Mouse (Mus musculus) mesoderm, embryonic 11.5 days (tissue): ENCODE measurements around the gene Ezh1.

Experiments
- DNase-seq: peaks from one replicate; pipeline ENCODE4 v3.0.0-alpha.2; 2012; ENCODE audit warnings: low read depth, low spot score

Ezh1 gene

DNA sequence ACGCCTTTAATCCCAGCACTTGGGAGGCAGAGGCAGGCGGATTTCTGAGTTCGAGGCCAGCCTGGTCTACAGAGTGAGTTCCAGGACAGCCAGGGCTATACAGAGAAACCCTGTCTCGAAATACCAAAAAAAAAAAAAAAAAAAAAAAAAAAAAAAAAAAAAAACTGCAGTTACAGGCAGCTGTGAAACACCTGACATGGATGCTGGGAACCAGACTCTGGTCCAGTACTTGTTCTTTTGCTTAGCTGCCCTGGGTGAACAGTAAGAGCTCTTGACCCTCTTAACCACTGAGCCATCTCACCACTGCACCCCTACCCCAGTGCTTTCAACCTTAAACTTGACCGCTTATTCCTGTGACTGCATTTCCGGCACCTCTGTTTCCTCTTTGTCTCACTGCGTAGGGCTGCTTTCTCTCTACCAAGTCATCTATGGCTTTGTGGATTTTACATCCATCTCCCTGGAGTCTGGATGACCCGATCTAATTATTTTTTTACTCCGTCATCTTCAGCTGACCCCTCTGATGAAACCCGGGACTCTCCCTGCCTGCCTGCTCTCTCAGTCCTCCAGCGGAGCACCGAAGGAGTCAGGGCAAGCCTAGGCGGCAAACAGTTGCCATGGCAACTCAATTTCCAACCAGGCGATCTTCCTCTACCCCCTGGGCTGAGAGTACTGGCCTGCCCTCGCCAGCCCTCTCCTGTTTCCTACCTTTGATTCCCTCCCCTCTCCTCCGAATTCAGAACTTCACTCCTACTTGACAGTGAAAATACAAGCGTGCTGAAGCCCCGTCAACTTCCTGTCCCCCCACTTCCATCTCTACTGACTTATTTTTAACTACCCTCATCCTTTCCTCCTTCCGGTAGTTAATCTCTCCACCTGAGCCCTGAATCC is 82.7 kb downstream of the Ezh1 start:
- DNase-seq: peak; percentile 80

DNA sequence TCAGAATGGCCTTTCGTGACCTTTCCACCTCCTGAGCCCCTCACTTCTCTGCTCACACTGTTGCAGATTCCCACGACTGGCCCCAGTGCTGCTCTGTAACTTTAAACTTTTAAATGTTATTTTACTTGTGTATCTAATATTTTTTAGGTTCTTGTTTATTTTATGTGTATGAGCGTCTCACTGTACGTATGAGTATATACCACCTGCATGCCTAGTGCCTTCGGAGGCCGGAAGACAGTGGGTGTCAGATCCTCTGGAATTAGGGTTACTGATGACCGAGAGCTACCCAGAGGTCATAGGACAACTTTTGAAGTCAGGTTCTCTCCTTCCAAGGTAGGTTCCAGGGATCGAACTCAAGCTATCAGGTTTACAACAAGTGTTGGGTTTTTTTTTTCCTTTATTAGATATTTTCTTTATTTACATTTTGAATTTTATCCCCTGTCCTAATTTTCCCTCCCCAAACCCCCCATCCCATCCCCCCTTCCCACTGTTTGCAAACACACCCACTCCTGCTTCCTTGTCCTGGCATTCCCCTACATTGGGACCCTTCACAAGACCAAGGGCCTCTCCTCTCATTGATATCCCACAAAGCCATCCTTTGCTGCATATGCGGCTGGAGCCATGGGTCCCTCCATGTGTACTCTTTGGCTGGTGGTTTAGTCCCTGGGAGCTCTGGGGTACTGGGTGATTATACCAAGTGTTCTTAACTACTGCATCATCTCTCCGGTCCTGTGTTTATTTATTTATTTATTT is 83.9 kb downstream of the Ezh1 start:
- no peak for DNase-seq
